Mouse (Mus musculus) heart, embryonic 14.5 days (tissue): ENCODE results near the gene Syt7. TPM values are rescaled to one million over a fixed set of nuclear protein-coding genes. Genes with fewer than 3 reads are reported as not detected.

Experiments used
- ATAC-seq: fragments of 200-750 bp; cut with Nextera tagmentation; 2 replicates; pipeline ENCODE4 v1.8.0; 2017; ENCODE audit warnings: low read depth, moderate TSS enrichment; ENCODE audit not compliant: insufficient number of reproducible peaks, insufficient read depth, low FRiP score
- H3K27ac ChIP-seq, 2 experiments: fragments of 200-500 bp in 1 of 2; fragments of 300-500 bp in 1 of 2; sonication (generic) in 1 of 2; replicated peaks in 1 of 2; 2 replicates each; pipeline ENCODE4 v1.5.1; 2012 to 2014; ENCODE audit warnings: low read depth in 2 of 2, low read length in 2 of 2, control low read depth in 1 of 2, mild to moderate bottlenecking in 1 of 2, mixed read lengths in 1 of 2; ENCODE audit not compliant: control insufficient read depth in 1 of 2, insufficient read depth in 1 of 2
- H3K27me3 ChIP-seq: fragments of 300-500 bp; sonication (generic); 2 replicates; pipeline ENCODE4 v1.6.1; 2014; ENCODE audit warnings: mild to moderate bottlenecking, low read length, control low read depth; ENCODE audit not compliant: control insufficient read depth, insufficient read depth
- H3K36me3 ChIP-seq: fragments of 300-500 bp; sonication (generic); 2 replicates; pipeline ENCODE4 v1.6.1; 2014; ENCODE audit warnings: mild to moderate bottlenecking, control low read depth, low read length, mixed read lengths; ENCODE audit not compliant: control insufficient read depth, insufficient read depth
- H3K4me1 ChIP-seq, 2 experiments: fragments of 200-500 bp in 1 of 2; fragments of 300-500 bp in 1 of 2; sonication (generic) in 1 of 2; 2 replicates each; pipeline ENCODE4 v1.6.1; 2012 to 2014; ENCODE audit warnings: low read length in 2 of 2, control low read depth in 1 of 2, mixed read lengths in 1 of 2; ENCODE audit not compliant: control insufficient read depth in 2 of 2, insufficient read depth in 2 of 2
- H3K4me2 ChIP-seq: fragments of 300-500 bp; sonication (generic); 2 replicates; pipeline ENCODE4 v1.6.1; 2014; ENCODE audit warnings: mild to moderate bottlenecking, low read length
- H3K4me3 ChIP-seq, 2 experiments: fragments of 200-500 bp in 1 of 2; fragments of 300-500 bp in 1 of 2; sonication (generic) in 1 of 2; 2 replicates each; pipeline ENCODE4 v1.5.1; 2012 to 2014; ENCODE audit warnings: low read length in 2 of 2, mild to moderate bottlenecking in 2 of 2, control low read depth in 1 of 2, low read depth in 1 of 2, moderate library complexity in 1 of 2; ENCODE audit not compliant: control insufficient read depth in 1 of 2, insufficient read depth in 1 of 2
- H3K9ac ChIP-seq: fragments of 300-500 bp; sonication (generic); 2 replicates; pipeline ENCODE4 v1.6.1; 2014; ENCODE audit warnings: mild to moderate bottlenecking, low read length
- H3K9me3 ChIP-seq: fragments of 300-500 bp; sonication (generic); 2 replicates; pipeline ENCODE4 v1.6.1; 2016; ENCODE audit warnings: low read length, control low read depth; ENCODE audit not compliant: control insufficient read depth
- WGBS: fragments of 180-500 bp; shearing (Covaris S2); extraction: QIAGEN DNeasy Blood & Tissue Kit; methylation state at CpG from one replicate; pipeline ENCODE4 v1.1.7; 2014; 5-methylcytosine and 5-hydroxymethylcytosine counted together
- polyA plus RNA-seq: library from polyadenylated mRNA; unstranded; fragments of >200 nt; fragmentation: Nextera tagmentation; extraction: Ambion mirVana; gene quantifications from 2 replicates; pipeline ENCODE4 v1.2.1, GENCODE M21; 2014

Gene Syt7
- polyA plus RNA-seq: 0.67 and 0.92 TPM in 2 replicates

- Histone ChIP-seq H3K9me3 (no peaks in the 10 kb centered on the region), H3K27me3 (peaks cover 48% of the 10 kb centered on the region), H3K4me2 (peak within 1 kb of the TSS; percentile 88), H3K4me3 (peak within 1 kb of the TSS; percentile 56 to 87), H3K4me1 (peaks cover 2 to 5% of the 10 kb centered on the region in 2 experiments; a peak in 3 of 4 replicates), H3K27ac (no peak within 1 kb of the TSS), H3K9ac (peak within 1 kb of the TSS; percentile 72), H3K36me3 (no peaks in the 10 kb centered on the region)
- peak; percentile 68 for ATAC-seq
- under 1% methylated on average over 66 of the region's 78 CpGs for WGBS
These were observed at the start of gene Syt7 for GRCm38 (mm10) chr19:10388615-10389313. Gene Syt7 (plus strand): TSS chr19:10389090.

- 30% methylated on average over 5 of the region's 5 CpGs for WGBS
- no peak for ATAC-seq
These were observed 49.6 kb upstream of the Syt7 start for GRCm38 (mm10) chr19:10339271-10339670.

GRCm38 (mm10) chr19:10340661-10341060, 48.2 kb upstream of the Syt7 start:
- Histone ChIP-seq H3K9ac (no peak overlapping the region), H3K9me3 (no peaks in the 10 kb centered on the region), H3K4me3 (no peak overlapping the region), H3K27ac (no peak overlapping the region), H3K27me3 (peaks cover 33% of the 10 kb centered on the region), H3K4me2 (no peak overlapping the region), H3K4me1 (peaks cover 13 to 18% of the 10 kb centered on the region in 2 experiments), H3K36me3 (no peaks in the 10 kb centered on the region)
- ATAC-seq: no peak
- WGBS: 26% methylated on average over 5 of the region's 5 CpGs

More at GRCm38 (mm10) chr19:10339271-10339670, 49.6 kb upstream of the Syt7 start:
- Histone ChIP-seq H3K4me3 (no peak overlapping the region), H3K4me2 (no peak overlapping the region), H3K9me3 (no peaks in the 10 kb centered on the region), H3K9ac (no peak overlapping the region), H3K36me3 (no peaks in the 10 kb centered on the region), H3K4me1 (peaks cover 13 to 18% of the 10 kb centered on the region in 2 experiments), H3K27me3 (peaks cover 30% of the 10 kb centered on the region), H3K27ac (no peak overlapping the region)

GRCm38 (mm10) chr19:10341152-10341551, 47.7 kb upstream of the Syt7 start:
- no peak overlapping the region for H3K9ac ChIP-seq
- H3K4me3 ChIP-seq: no peak overlapping the region
- no peaks in the 10 kb centered on the region for H3K36me3 ChIP-seq
- H3K27ac ChIP-seq: peak overlapping the region; percentile 19 to 89; a peak in 3 of 4 replicates
- 17% methylated on average over 11 of the region's 11 CpGs for WGBS
- no peak overlapping the region for H3K4me2 ChIP-seq
- H3K4me1 ChIP-seq: peaks cover 13 to 18% of the 10 kb centered on the region in 2 experiments
- no peak for ATAC-seq
- no peaks in the 10 kb centered on the region for H3K9me3 ChIP-seq
- H3K27me3 ChIP-seq: peaks cover 30% of the 10 kb centered on the region

- H3K9me3 ChIP-seq: no peaks in the 10 kb centered on the region
- peak overlapping the region; percentile 49 for H3K4me2 ChIP-seq
- peak; percentile 72 for ATAC-seq
- no peaks in the 10 kb centered on the region for H3K36me3 ChIP-seq
- peak overlapping the region; percentile 89 to 92 for H3K27ac ChIP-seq
- H3K9ac ChIP-seq: peak overlapping the region; percentile 53; the same call in 1 of the 2 replicates
- 0 out of 4 replicates have a peak overlapping the region, but pooled peaks have one; percentile 1 to 5 for H3K4me3 ChIP-seq
- peaks cover 13 to 18% of the 10 kb centered on the region in 2 experiments for H3K4me1 ChIP-seq
- 15% methylated on average over 12 of the region's 12 CpGs for WGBS
- H3K27me3 ChIP-seq: peaks cover 22% of the 10 kb centered on the region
These were observed 47.0 kb upstream of the Syt7 start for GRCm38 (mm10) chr19:10341817-10342439.

- H3K27ac ChIP-seq: no peak overlapping the region
- 83% methylated on average over 10 of the region's 10 CpGs for WGBS
- no peak overlapping the region for H3K4me2 ChIP-seq
- peaks cover 13 to 18% of the 10 kb centered on the region in 2 experiments for H3K4me1 ChIP-seq
- no peak overlapping the region for H3K9ac ChIP-seq
- no peak for ATAC-seq
- H3K4me3 ChIP-seq: no peak overlapping the region
- peaks cover 8% of the 10 kb centered on the region; the same call in 1 of the 2 replicates for H3K27me3 ChIP-seq
- no peaks in the 10 kb centered on the region for H3K9me3 ChIP-seq
- H3K36me3 ChIP-seq: no peaks in the 10 kb centered on the region
These were observed 45.0 kb upstream of the Syt7 start for GRCm38 (mm10) chr19:10343866-10344265.

GRCm38 (mm10) chr19:10345696-10346095, 43.2 kb upstream of the Syt7 start:
- H3K4me3 ChIP-seq: no peak overlapping the region
- H3K4me2 ChIP-seq: no peak overlapping the region
- no peak overlapping the region for H3K27ac ChIP-seq
- no peak for ATAC-seq
- 0 out of 2 replicates have a peak, but pooled peaks cover 3% of the 10 kb centered on the region for H3K27me3 ChIP-seq
- H3K36me3 ChIP-seq: no peaks in the 10 kb centered on the region
- no peak overlapping the region for H3K9ac ChIP-seq
- H3K9me3 ChIP-seq: no peaks in the 10 kb centered on the region
- WGBS: 21% methylated on average over 12 of the region's 12 CpGs
- peaks cover 13 to 18% of the 10 kb centered on the region in 2 experiments for H3K4me1 ChIP-seq
